Mouse (Mus musculus) left cerebral cortex, postnatal 25 days (tissue): ENCODE results near the gene Insl3. TPM values are rescaled to one million over a fixed set of nuclear protein-coding genes. Genes with fewer than 3 reads are reported as not detected.
"Not testable (repeated sequence)": the region's sequence is repeated elsewhere in the genome, so short reads cannot be mapped to it uniquely, and the experiment has no call there.

ENCODE experiments used
- DNase-seq, 2 experiments: peaks; one replicate each; pipeline ENCODE4 v3.0.0; 2022; ENCODE audit warnings: low spot score in 2 of 2, mixed read lengths in 1 of 2
- intact Hi-C: fragments of 180-260 bp; cut with DNase I; formaldehyde crosslinking; loops from one replicate; pipeline ENCODE4 v1.15.1; 2025
- total RNA-seq, 2 experiments: library from RNA; stranded (reverse); gene quantifications; 2 replicates each; pipeline ENCODE4 v1.2.3; 2021

Gene Insl3
- total RNA-seq, 2 experiments from 2014 or later = 1.3 to 1.5 TPM

GRCm38 (mm10) chr8:71731652-71732230 is 42.7 kb downstream of the Insl3 start:
- DNase-seq = peak in 1 of 2 experiments; percentile 85
- intact Hi-C loops = loop anchor here (2.0 kb wide), 1 partner anchor 21 kb away; no protein-coding TSS in a partner anchor

GRCm38 (mm10) chr8:71738316-71738715 is 49.3 kb downstream of the Insl3 start:
- not testable (repeated sequence) for DNase-seq
- intact Hi-C loops = loop anchor here (5.0 kb wide), 1 partner anchor 456 kb away; no protein-coding TSS in a partner anchor

Other genes with a start within 250 kb of the Insl3 start
- gene Abhd8, start 225.6 kb upstream of the Insl3 start, total RNA-seq = 100 to 1,000 TPM; 299 to 324 TPM
- 10 to 100 TPM; 59.7 to 60.8 TPM for gene Mrpl34, start 224.3 kb upstream of the Insl3 start, total RNA-seq
- gene Dda1, start 220.0 kb upstream of the Insl3 start, total RNA-seq = 10 to 100 TPM; 80.9 to 84.8 TPM
- gene Ano8, start 203.3 kb upstream of the Insl3 start, total RNA-seq = 10 to 100 TPM; 59.9 to 60.9 TPM
- gene Gtpbp3, start 201.1 kb upstream of the Insl3 start, total RNA-seq = 10 to 100 TPM; 28.6 to 33.2 TPM
- 1 to 10 TPM; 5.7 to 6.6 TPM for gene Plvap, start 177.5 kb upstream of the Insl3 start, total RNA-seq
- gene Ccdc194, start 163.5 kb upstream of the Insl3 start, total RNA-seq = not detected
- gene Bst2, start 151.8 kb upstream of the Insl3 start, total RNA-seq = 1 to 10 TPM; 2.3 to 4.3 TPM
- gene Mvb12a, start 146.3 kb upstream of the Insl3 start, total RNA-seq = 10 to 100 TPM; 31.7 to 33.7 TPM
- gene Tmem221, start 130.3 kb upstream of the Insl3 start, total RNA-seq = under 1 TPM in 1 of 2 experiments, not detected in 1; 0.21 TPM
- gene Nxnl1, start 122.6 kb upstream of the Insl3 start, total RNA-seq = under 1 TPM in 1 of 2 experiments, not detected in 1; 0.16 TPM
- 10 to 100 TPM; 90.0 to 92.8 TPM for gene Slc27a1, start 120.3 kb upstream of the Insl3 start, total RNA-seq
- gene Pgls, start 97.0 kb upstream of the Insl3 start, total RNA-seq = 10 to 100 TPM; 35.1 to 38.7 TPM
- gene Fam129c, start 91.6 kb upstream of the Insl3 start, total RNA-seq = 1 to 10 TPM; 3.6 to 4.2 TPM
- 10 to 100 TPM; 49.3 to 51.5 TPM for gene Colgalt1, start 78.2 kb upstream of the Insl3 start, total RNA-seq
- gene Unc13a, start 17.5 kb upstream of the Insl3 start, total RNA-seq = 100 to 1,000 TPM; 318 to 327 TPM
- 1 to 10 TPM; 3.9 to 4.8 TPM for gene Jak3, start 12.9 kb upstream of the Insl3 start, total RNA-seq
- under 1 TPM; 0.34 to 0.53 TPM for gene B3gnt3, start 12.6 kb downstream of the Insl3 start, total RNA-seq
- gene Fcho1, start 36.5 kb downstream of the Insl3 start, total RNA-seq = 100 to 1,000 TPM; 177 to 183 TPM
- gene Zfp709, start 192.8 kb downstream of the Insl3 start, total RNA-seq = 10 to 100 TPM; 10.7 to 12.4 TPM
- 10 to 100 TPM; 11.4 to 12.2 TPM for gene Zfp882, start 219.4 kb downstream of the Insl3 start, total RNA-seq
- 10 to 100 TPM; 30.6 to 31.2 TPM for gene Zfp617, start 219.4 kb downstream of the Insl3 start, total RNA-seq